Mouse (Mus musculus) heart, embryonic 14.5 days (tissue): ENCODE measurements around the gene Tex44. TPM values are rescaled to one million over a fixed set of nuclear protein-coding genes. Genes with fewer than 3 reads are reported as not detected.
A peak's percentile ranks its signal among the peaks of the same experiment; 100 is the strongest.

Experiments used
- ATAC-seq: fragments of 200-750 bp; cut with Nextera tagmentation; 2 replicates; pipeline ENCODE4 v1.8.0; 2017; ENCODE audit warnings: low read depth, moderate TSS enrichment; ENCODE audit not compliant: insufficient number of reproducible peaks, insufficient read depth, low FRiP score
- H3K27ac ChIP-seq, 2 experiments: fragments of 200-500 bp in 1 of 2; fragments of 300-500 bp in 1 of 2; sonication (generic) in 1 of 2; replicated peaks in 1 of 2; 2 replicates each; pipeline ENCODE4 v1.5.1; 2012 to 2014; ENCODE audit warnings: low read depth in 2 of 2, low read length in 2 of 2, control low read depth in 1 of 2, mild to moderate bottlenecking in 1 of 2, mixed read lengths in 1 of 2; ENCODE audit not compliant: control insufficient read depth in 1 of 2, insufficient read depth in 1 of 2
- H3K27me3 ChIP-seq: fragments of 300-500 bp; sonication (generic); 2 replicates; pipeline ENCODE4 v1.6.1; 2014; ENCODE audit warnings: mild to moderate bottlenecking, low read length, control low read depth; ENCODE audit not compliant: control insufficient read depth, insufficient read depth
- H3K36me3 ChIP-seq: fragments of 300-500 bp; sonication (generic); 2 replicates; pipeline ENCODE4 v1.6.1; 2014; ENCODE audit warnings: mild to moderate bottlenecking, control low read depth, low read length, mixed read lengths; ENCODE audit not compliant: control insufficient read depth, insufficient read depth
- H3K4me1 ChIP-seq, 2 experiments: fragments of 200-500 bp in 1 of 2; fragments of 300-500 bp in 1 of 2; sonication (generic) in 1 of 2; 2 replicates each; pipeline ENCODE4 v1.6.1; 2012 to 2014; ENCODE audit warnings: low read length in 2 of 2, control low read depth in 1 of 2, mixed read lengths in 1 of 2; ENCODE audit not compliant: control insufficient read depth in 2 of 2, insufficient read depth in 2 of 2
- H3K4me2 ChIP-seq: fragments of 300-500 bp; sonication (generic); 2 replicates; pipeline ENCODE4 v1.6.1; 2014; ENCODE audit warnings: mild to moderate bottlenecking, low read length
- H3K4me3 ChIP-seq, 2 experiments: fragments of 200-500 bp in 1 of 2; fragments of 300-500 bp in 1 of 2; sonication (generic) in 1 of 2; 2 replicates each; pipeline ENCODE4 v1.5.1; 2012 to 2014; ENCODE audit warnings: low read length in 2 of 2, mild to moderate bottlenecking in 2 of 2, control low read depth in 1 of 2, low read depth in 1 of 2, moderate library complexity in 1 of 2; ENCODE audit not compliant: control insufficient read depth in 1 of 2, insufficient read depth in 1 of 2
- H3K9ac ChIP-seq: fragments of 300-500 bp; sonication (generic); 2 replicates; pipeline ENCODE4 v1.6.1; 2014; ENCODE audit warnings: mild to moderate bottlenecking, low read length
- H3K9me3 ChIP-seq: fragments of 300-500 bp; sonication (generic); 2 replicates; pipeline ENCODE4 v1.6.1; 2016; ENCODE audit warnings: low read length, control low read depth; ENCODE audit not compliant: control insufficient read depth
- WGBS: fragments of 180-500 bp; shearing (Covaris S2); extraction: QIAGEN DNeasy Blood & Tissue Kit; methylation state at CpG from one replicate; pipeline ENCODE4 v1.1.7; 2014; 5-methylcytosine and 5-hydroxymethylcytosine counted together
- polyA plus RNA-seq: library from polyadenylated mRNA; unstranded; fragments of >200 nt; fragmentation: Nextera tagmentation; extraction: Ambion mirVana; gene quantifications from 2 replicates; pipeline ENCODE4 v1.2.1, GENCODE M21; 2014

Tex44 gene
- polyA plus RNA-seq, 1 experiment from 2014 or later: not detected

GRCm38 (mm10) chr1:86406914-86407313 is 19.2 kb upstream of the Tex44 start:
- peak overlapping the region in 1 of 2 experiments; percentile 44; a peak in 1 of 4 replicates for H3K27ac ChIP-seq
- H3K9ac ChIP-seq: no peak overlapping the region
- no peak overlapping the region for H3K4me2 ChIP-seq
- WGBS: 48% methylated on average over 8 of the region's 8 CpGs
- H3K9me3 ChIP-seq: peaks cover 3% of the 10 kb centered on the region; the same call in 1 of the 2 replicates
- no peak for ATAC-seq
- H3K4me1 ChIP-seq: peaks cover 5 to 8% of the 10 kb centered on the region in 2 experiments
- H3K4me3 ChIP-seq: no peak overlapping the region
- H3K36me3 ChIP-seq: no peaks in the 10 kb centered on the region
- no peaks in the 10 kb centered on the region for H3K27me3 ChIP-seq

GRCm38 (mm10) chr1:86408515-86408914 is 17.6 kb upstream of the Tex44 start:
- peaks cover 5 to 8% of the 10 kb centered on the region in 2 experiments for H3K4me1 ChIP-seq
- 81% methylated on average over 10 of the region's 10 CpGs for WGBS

GRCm38 (mm10) chr1:86409476-86409875 is 16.7 kb upstream of the Tex44 start:
- Histone ChIP-seq H3K4me1 (peaks cover 5 to 8% of the 10 kb centered on the region in 2 experiments), H3K27ac (no peak overlapping the region), H3K27me3 (no peaks in the 10 kb centered on the region), H3K4me2 (no peak overlapping the region), H3K9ac (no peak overlapping the region), H3K36me3 (no peaks in the 10 kb centered on the region), H3K9me3 (peaks cover 3% of the 10 kb centered on the region; the same call in 1 of the 2 replicates), H3K4me3 (no peak overlapping the region)
- 90% methylated on average over 2 of the region's 2 CpGs for WGBS
- ATAC-seq: no peak

More at GRCm38 (mm10) chr1:86408515-86408914, 17.6 kb upstream of the Tex44 start:
- H3K27ac ChIP-seq: no peak overlapping the region
- H3K9me3 ChIP-seq: peaks cover 3% of the 10 kb centered on the region; the same call in 1 of the 2 replicates
- no peak overlapping the region for H3K4me2 ChIP-seq
- no peak overlapping the region for H3K9ac ChIP-seq
- no peak for ATAC-seq
- H3K4me3 ChIP-seq: no peak overlapping the region
- no peaks in the 10 kb centered on the region for H3K36me3 ChIP-seq
- no peaks in the 10 kb centered on the region for H3K27me3 ChIP-seq

- H3K4me3 ChIP-seq: no peak overlapping the region
- H3K27ac ChIP-seq: no peak overlapping the region
- WGBS: 75% methylated on average over 5 of the region's 5 CpGs
- H3K9ac ChIP-seq: no peak overlapping the region
- no peaks in the 10 kb centered on the region for H3K27me3 ChIP-seq
- H3K9me3 ChIP-seq: no peaks in the 10 kb centered on the region
- H3K4me2 ChIP-seq: no peak overlapping the region
- ATAC-seq: no peak
- H3K36me3 ChIP-seq: no peaks in the 10 kb centered on the region
- peaks cover 3 to 4% of the 10 kb centered on the region in 2 experiments; a peak in 1 of 4 replicates for H3K4me1 ChIP-seq
These were observed 11.4 kb upstream of the Tex44 start for GRCm38 (mm10) chr1:86414715-86415114.

- 50% methylated on average over 2 of the region's 2 CpGs for WGBS
- Histone ChIP-seq H3K9me3 (no peaks in the 10 kb centered on the region), H3K4me2 (no peak overlapping the region), H3K36me3 (no peaks in the 10 kb centered on the region), H3K9ac (no peak overlapping the region), H3K4me3 (no peak overlapping the region), H3K27me3 (no peaks in the 10 kb centered on the region), H3K27ac (no peak overlapping the region), H3K4me1 (peaks cover 3 to 4% of the 10 kb centered on the region in 2 experiments; a peak in 1 of 4 replicates)
- ATAC-seq: no peak
These were observed 11.0 kb upstream of the Tex44 start for GRCm38 (mm10) chr1:86415144-86415543.

- ATAC-seq: no peak
- H3K4me1 ChIP-seq: peaks cover 3 to 4% of the 10 kb centered on the region in 2 experiments; a peak in 2 of 4 replicates
- no peak overlapping the region for H3K9ac ChIP-seq
- H3K36me3 ChIP-seq: no peaks in the 10 kb centered on the region
- no peaks in the 10 kb centered on the region for H3K9me3 ChIP-seq
- H3K4me3 ChIP-seq: no peak overlapping the region
- no peaks in the 10 kb centered on the region for H3K27me3 ChIP-seq
- H3K4me2 ChIP-seq: no peak overlapping the region
- no peak overlapping the region for H3K27ac ChIP-seq
- 52% methylated on average over 7 of the region's 7 CpGs for WGBS
These were observed 10.4 kb upstream of the Tex44 start for GRCm38 (mm10) chr1:86415612-86416184.

- ATAC-seq: no peak
- Histone ChIP-seq H3K4me2 (no peak overlapping the region), H3K4me1 (peaks cover 6 to 10% of the 10 kb centered on the region in 2 experiments; a peak in 2 of 4 replicates), H3K9me3 (no peaks in the 10 kb centered on the region), H3K4me3 (no peak overlapping the region), H3K9ac (no peak overlapping the region), H3K36me3 (no peaks in the 10 kb centered on the region), H3K27me3 (no peaks in the 10 kb centered on the region), H3K27ac (no peak overlapping the region)
- WGBS: 56% methylated on average over 6 of the region's 6 CpGs
These were observed 9.8 kb upstream of the Tex44 start for GRCm38 (mm10) chr1:86416321-86416720.

- H3K4me2 ChIP-seq: no peak overlapping the region
- ATAC-seq: no peak
- WGBS: 43% methylated on average over 10 of the region's 10 CpGs
- H3K9me3 ChIP-seq: no peaks in the 10 kb centered on the region
- no peak overlapping the region for H3K9ac ChIP-seq
- no peak overlapping the region for H3K4me3 ChIP-seq
- H3K27ac ChIP-seq: no peak overlapping the region
- no peaks in the 10 kb centered on the region for H3K36me3 ChIP-seq
- H3K4me1 ChIP-seq: peaks cover 6 to 16% of the 10 kb centered on the region in 2 experiments; a peak in 3 of 4 replicates
- no peaks in the 10 kb centered on the region for H3K27me3 ChIP-seq
These were observed 5.1 kb upstream of the Tex44 start for GRCm38 (mm10) chr1:86421007-86421406.
